Mouse (Mus musculus) neural tube, embryonic 14.5 days (tissue): ENCODE measurements around the gene Pdlim4. TPM values are rescaled to one million over a fixed set of nuclear protein-coding genes. Genes with fewer than 3 reads are reported as not detected.

Experiments
- ATAC-seq: fragments of 200-750 bp; cut with Nextera tagmentation; 2 replicates; pipeline ENCODE4 v1.8.0; 2017; ENCODE audit warnings: low read depth, mild to moderate bottlenecking, moderate TSS enrichment, moderate library complexity
- H3K27ac ChIP-seq: fragments of 300-500 bp; sonication (generic); 2 replicates; pipeline ENCODE4 v1.5.1; 2014; ENCODE audit warnings: low read depth, mild to moderate bottlenecking, control low read depth, low read length, moderate library complexity, mixed read lengths
- H3K27me3 ChIP-seq: fragments of 300-500 bp; sonication (generic); 2 replicates; pipeline ENCODE4 v1.6.1; 2014; ENCODE audit warnings: low read length; ENCODE audit not compliant: control insufficient read depth, insufficient read depth
- H3K36me3 ChIP-seq: fragments of 300-500 bp; sonication (generic); 2 replicates; pipeline ENCODE4 v1.6.1; 2014; ENCODE audit warnings: low read length, mixed read lengths; ENCODE audit not compliant: control insufficient read depth, insufficient read depth
- H3K4me1 ChIP-seq: fragments of 300-500 bp; sonication (generic); 2 replicates; pipeline ENCODE4 v1.6.1; 2014; ENCODE audit warnings: low read length; ENCODE audit not compliant: control insufficient read depth, insufficient read depth
- H3K4me2 ChIP-seq: fragments of 300-500 bp; sonication (generic); 2 replicates; pipeline ENCODE4 v1.6.1; 2014; ENCODE audit warnings: mild to moderate bottlenecking, low read depth, low read length, control low read depth
- H3K4me3 ChIP-seq: fragments of 300-500 bp; sonication (generic); 2 replicates; pipeline ENCODE4 v1.5.1; 2014; ENCODE audit warnings: low read depth, low read length, control low read depth, mixed read lengths
- H3K9ac ChIP-seq: fragments of 300-500 bp; sonication (generic); replicated peaks from 2 replicates; pipeline ENCODE4 v1.6.1; 2014; ENCODE audit warnings: low read depth, mild to moderate bottlenecking, control low read depth, low read length, mixed read lengths
- H3K9me3 ChIP-seq: fragments of 300-500 bp; sonication (generic); 2 replicates; pipeline ENCODE4 v1.6.1; 2016; ENCODE audit warnings: low read length; ENCODE audit not compliant: control insufficient read depth
- WGBS: fragments of 180-500 bp; shearing (Covaris S2); extraction: QIAGEN DNeasy Blood & Tissue Kit; methylation state at CpG from one replicate; pipeline ENCODE4 v1.1.7; 2014; 5-methylcytosine and 5-hydroxymethylcytosine counted together
- polyA plus RNA-seq: library from polyadenylated mRNA; unstranded; fragments of >200 nt; fragmentation: Nextera tagmentation; extraction: Ambion mirVana; gene quantifications from 2 replicates; pipeline ENCODE4 v1.2.1, GENCODE M21; 2014

The Pdlim4 gene
- polyA plus RNA-seq, 1 experiment from 2014 or later, result 33.1 TPM

GRCm38 (mm10) chr11:54111976-54112741 lies 43.3 kb upstream of the Pdlim4 start:
- Histone ChIP-seq H3K4me1 (peaks cover 27% of the 10 kb centered on the region), H3K4me2 (no peak overlapping the region), H3K27me3 (no peaks in the 10 kb centered on the region), H3K9ac (no peak overlapping the region), H3K9me3 (no peaks in the 10 kb centered on the region), H3K4me3 (no peak overlapping the region), H3K27ac (peak overlapping the region; percentile 90), H3K36me3 (no peaks in the 10 kb centered on the region)
- WGBS, result 69% methylated on average over 21 of the region's 21 CpGs
- ATAC-seq, result no peak

GRCm38 (mm10) chr11:54111291-54111690 lies 42.5 kb upstream of the Pdlim4 start:
- Histone ChIP-seq H3K9ac (no peak overlapping the region), H3K36me3 (no peaks in the 10 kb centered on the region), H3K4me3 (no peak overlapping the region), H3K4me2 (no peak overlapping the region), H3K4me1 (peaks cover 27% of the 10 kb centered on the region), H3K27ac (no peak overlapping the region), H3K9me3 (no peaks in the 10 kb centered on the region), H3K27me3 (no peaks in the 10 kb centered on the region)
- no peak for ATAC-seq
- 89% methylated on average over 7 of the region's 7 CpGs for WGBS

- ATAC-seq, result no peak
These were observed 40.1 kb upstream of the Pdlim4 start for GRCm38 (mm10) chr11:54108894-54109293.

DNA sequence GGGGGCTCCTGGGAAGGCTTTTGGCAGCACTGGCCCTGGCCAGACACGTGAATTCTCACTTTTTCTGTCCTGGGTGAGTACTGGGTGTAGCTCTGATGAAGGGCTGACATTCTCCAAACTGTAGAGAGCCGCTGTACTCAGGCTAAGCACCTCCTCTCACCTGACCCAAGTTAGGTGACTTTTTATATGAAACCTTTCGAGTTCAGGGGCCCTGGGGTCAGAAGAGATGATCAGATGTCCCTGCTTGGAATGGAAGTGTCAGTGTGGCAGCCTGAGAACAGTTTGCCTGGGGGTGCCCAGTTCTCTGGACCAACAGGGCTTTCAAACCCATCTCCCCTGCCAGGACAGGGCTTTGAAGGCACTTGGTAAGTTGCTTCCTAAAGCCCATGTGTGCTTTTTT lies 39.3 kb upstream of the Pdlim4 start:
- Histone ChIP-seq H3K9me3 (no peaks in the 10 kb centered on the region), H3K4me1 (peaks cover 15% of the 10 kb centered on the region; the same call in 1 of the 2 replicates), H3K4me3 (no peak overlapping the region), H3K4me2 (no peak overlapping the region), H3K36me3 (no peaks in the 10 kb centered on the region), H3K9ac (no peak overlapping the region), H3K27me3 (no peaks in the 10 kb centered on the region), H3K27ac (no peak overlapping the region)
- ATAC-seq, result no peak
- WGBS, result 63% methylated on average over 3 of the region's 3 CpGs

More at GRCm38 (mm10) chr11:54108894-54109293, 40.1 kb upstream of the Pdlim4 start:
- H3K9me3 ChIP-seq, result no peaks in the 10 kb centered on the region
- H3K36me3 ChIP-seq, result no peaks in the 10 kb centered on the region
- no peaks in the 10 kb centered on the region for H3K27me3 ChIP-seq
- H3K9ac ChIP-seq, result no peak overlapping the region
- H3K4me1 ChIP-seq, result peaks cover 22% of the 10 kb centered on the region
- 78% methylated on average over 5 of the region's 5 CpGs for WGBS
- no peak overlapping the region for H3K27ac ChIP-seq
- no peak overlapping the region for H3K4me2 ChIP-seq
- no peak overlapping the region for H3K4me3 ChIP-seq

- H3K9me3 ChIP-seq, result no peaks in the 10 kb centered on the region
- no peaks in the 10 kb centered on the region for H3K27me3 ChIP-seq
- H3K4me3 ChIP-seq, result no peak overlapping the region
- H3K4me1 ChIP-seq, result peaks cover 6% of the 10 kb centered on the region; the same call in 1 of the 2 replicates
- H3K36me3 ChIP-seq, result no peaks in the 10 kb centered on the region
- no peak for ATAC-seq
- no peak overlapping the region for H3K4me2 ChIP-seq
- H3K27ac ChIP-seq, result no peak overlapping the region; the same call in 1 of the 2 replicates
- WGBS, result 48% methylated on average over 7 of the region's 7 CpGs
- no peak overlapping the region for H3K9ac ChIP-seq
These were observed 38.4 kb upstream of the Pdlim4 start for GRCm38 (mm10) chr11:54107239-54107638.

- Histone ChIP-seq H3K4me1 (0 out of 2 replicates have a peak, but pooled peaks cover 2% of the 10 kb centered on the region), H3K4me2 (no peak overlapping the region), H3K9me3 (no peaks in the 10 kb centered on the region), H3K4me3 (no peak overlapping the region), H3K9ac (no peak overlapping the region), H3K27ac (no peak overlapping the region; the same call in 1 of the 2 replicates), H3K27me3 (no peaks in the 10 kb centered on the region), H3K36me3 (no peaks in the 10 kb centered on the region)
- WGBS, result 87% methylated on average over 3 of the region's 3 CpGs
- no peak for ATAC-seq
These were observed 37.9 kb upstream of the Pdlim4 start for GRCm38 (mm10) chr11:54106676-54107075.

GRCm38 (mm10) chr11:54105011-54105410 lies 36.2 kb upstream of the Pdlim4 start:
- Histone ChIP-seq H3K4me2 (no peak overlapping the region), H3K9ac (no peak overlapping the region), H3K27me3 (no peaks in the 10 kb centered on the region), H3K27ac (no peak overlapping the region), H3K4me1 (peaks cover 8% of the 10 kb centered on the region; the same call in 1 of the 2 replicates), H3K9me3 (no peaks in the 10 kb centered on the region), H3K36me3 (no peaks in the 10 kb centered on the region), H3K4me3 (no peak overlapping the region)
- ATAC-seq, result no peak
- WGBS, result 94% methylated on average over 6 of the region's 6 CpGs

GRCm38 (mm10) chr11:54102706-54103449 lies 34.1 kb upstream of the Pdlim4 start:
- H3K9ac ChIP-seq, result no peak overlapping the region
- H3K9me3 ChIP-seq, result no peaks in the 10 kb centered on the region
- 79% methylated on average over 10 of the region's 10 CpGs for WGBS
- H3K36me3 ChIP-seq, result no peaks in the 10 kb centered on the region
- H3K4me3 ChIP-seq, result no peak overlapping the region
- no peak overlapping the region for H3K4me2 ChIP-seq
- no peaks in the 10 kb centered on the region for H3K27me3 ChIP-seq
- no peak overlapping the region for H3K27ac ChIP-seq
- no peak for ATAC-seq
- H3K4me1 ChIP-seq, result peaks cover 8% of the 10 kb centered on the region; the same call in 1 of the 2 replicates

GRCm38 (mm10) chr11:54101701-54102100 lies 32.9 kb upstream of the Pdlim4 start:
- no peak for ATAC-seq
- H3K4me1 ChIP-seq, result peaks cover 8% of the 10 kb centered on the region; the same call in 1 of the 2 replicates
- peak overlapping the region; percentile 97; the same call in 1 of the 2 replicates for H3K4me2 ChIP-seq
- no peak overlapping the region for H3K27ac ChIP-seq
- H3K4me3 ChIP-seq, result peak overlapping the region; percentile 60
- H3K9ac ChIP-seq, result peak overlapping the region; percentile 59; the same call in 1 of the 2 replicates
- no peaks in the 10 kb centered on the region for H3K9me3 ChIP-seq
- no peaks in the 10 kb centered on the region for H3K27me3 ChIP-seq
- 67% methylated on average over 9 of the region's 9 CpGs for WGBS
- no peaks in the 10 kb centered on the region for H3K36me3 ChIP-seq
